Mouse (Mus musculus) forebrain, embryonic 11.5 days (tissue): Measurements from ENCODE around the gene Ubxn2a. TPM values are rescaled to one million over a fixed set of nuclear protein-coding genes. Genes with fewer than 3 reads are reported as not detected.

Experiments
- ATAC-seq: fragments of 200-750 bp; cut with Nextera tagmentation; replicated peaks from 2 replicates; pipeline ENCODE4 v1.8.0; 2017; ENCODE audit warnings: moderate TSS enrichment; ENCODE audit not compliant: low FRiP score
- DNase-seq: peaks from one replicate; pipeline ENCODE4 v3.0.0-alpha.2; 2017; ENCODE audit warnings: low spot score
- H3K27ac ChIP-seq: fragments of 300-500 bp; sonication (generic); 2 replicates; pipeline ENCODE4 v1.5.1; 2014; ENCODE audit warnings: low read depth, low read length
- H3K27me3 ChIP-seq: fragments of 300-500 bp; sonication (generic); 2 replicates; pipeline ENCODE4 v1.6.1; 2014; ENCODE audit warnings: mild to moderate bottlenecking, low read length, mixed read lengths; ENCODE audit not compliant: control insufficient read depth, insufficient read depth
- H3K36me3 ChIP-seq: fragments of 300-500 bp; sonication (generic); 2 replicates; pipeline ENCODE4 v1.6.1; 2014; ENCODE audit warnings: mild to moderate bottlenecking, low read length, moderate library complexity, mixed read lengths; ENCODE audit not compliant: control insufficient read depth, insufficient read depth
- H3K4me1 ChIP-seq: fragments of 300-500 bp; sonication (generic); replicated peaks from 2 replicates; pipeline ENCODE4 v1.6.1; 2014; ENCODE audit warnings: low read length, mixed read lengths; ENCODE audit not compliant: control insufficient read depth, insufficient read depth
- H3K4me2 ChIP-seq: fragments of 300-500 bp; sonication (generic); 2 replicates; pipeline ENCODE4 v1.6.1; 2014; ENCODE audit warnings: low read depth, mild to moderate bottlenecking, low read length, moderate library complexity, mixed read lengths; ENCODE audit not compliant: severe bottlenecking
- H3K4me3 ChIP-seq: fragments of 300-500 bp; sonication (generic); 2 replicates; pipeline ENCODE4 v1.5.1; 2014; ENCODE audit warnings: low read depth, low read length
- H3K9ac ChIP-seq: fragments of 300-500 bp; sonication (generic); 2 replicates; pipeline ENCODE4 v1.6.1; 2014; ENCODE audit warnings: low read length
- H3K9me3 ChIP-seq: fragments of 300-500 bp; sonication (generic); 2 replicates; pipeline ENCODE4 v1.6.1; 2016; ENCODE audit warnings: low read length, mixed read lengths; ENCODE audit not compliant: control insufficient read depth
- WGBS: fragments of 180-500 bp; shearing (Covaris S2); extraction: QIAGEN DNeasy Blood & Tissue Kit; methylation state at CpG from one replicate; pipeline ENCODE4 v1.1.7; 2014; 5-methylcytosine and 5-hydroxymethylcytosine counted together
- polyA plus RNA-seq: library from polyadenylated mRNA; unstranded; fragments of >200 nt; fragmentation: Nextera tagmentation; extraction: Ambion mirVana; gene quantifications from 2 replicates; pipeline ENCODE4 v1.2.1, GENCODE M21; 2014

Ubxn2a gene
- polyA plus RNA-seq, 1 experiment from 2014 or later = 34.7 TPM

- Histone ChIP-seq H3K9me3 (no peaks in the 10 kb centered on the region), H3K27me3 (no peaks in the 10 kb centered on the region), H3K36me3 (no peaks in the 10 kb centered on the region), H3K4me1 (no peaks in the 10 kb centered on the region), H3K4me2 (no peak overlapping the region), H3K27ac (no peak overlapping the region), H3K9ac (no peak overlapping the region), H3K4me3 (no peak overlapping the region)
- 85% methylated on average over 4 of the region's 4 CpGs for WGBS
- DNase-seq (no peak), ATAC-seq (no peak)
Observed at GRCm38 (mm10) chr12:4862672-4863071, 44.8 kb downstream of the Ubxn2a start.

- no peaks in the 10 kb centered on the region for H3K9me3 ChIP-seq
- H3K36me3 ChIP-seq = no peaks in the 10 kb centered on the region; the same call in 1 of the 2 replicates
- no peak for ATAC-seq
- no peak overlapping the region for H3K4me2 ChIP-seq
- no peak overlapping the region for H3K9ac ChIP-seq
- H3K4me3 ChIP-seq = no peak overlapping the region
- H3K27ac ChIP-seq = no peak overlapping the region
- H3K4me1 ChIP-seq = no peaks in the 10 kb centered on the region
- H3K27me3 ChIP-seq = no peaks in the 10 kb centered on the region
- WGBS = 70% methylated on average over 11 of the region's 11 CpGs
- peak; percentile 33 for DNase-seq
Observed at GRCm38 (mm10) chr12:4859241-4859914, 48.1 kb downstream of the Ubxn2a start.

- H3K4me1 ChIP-seq = no peaks in the 10 kb centered on the region
- H3K9ac ChIP-seq = no peak overlapping the region
- DNase-seq (peak; percentile 33), ATAC-seq (no peak)
- no peaks in the 10 kb centered on the region; the same call in none of the 2 replicates for H3K36me3 ChIP-seq
- H3K27ac ChIP-seq = no peak overlapping the region
- 96% methylated on average over 2 of the region's 2 CpGs for WGBS
- no peaks in the 10 kb centered on the region for H3K27me3 ChIP-seq
- no peaks in the 10 kb centered on the region for H3K9me3 ChIP-seq
- no peak overlapping the region for H3K4me2 ChIP-seq
- H3K4me3 ChIP-seq = no peak overlapping the region
Observed at GRCm38 (mm10) chr12:4856834-4857233, 50.7 kb downstream of the Ubxn2a start.

- Histone ChIP-seq H3K4me2 (no peak overlapping the region), H3K27ac (no peak overlapping the region), H3K9me3 (no peaks in the 10 kb centered on the region), H3K9ac (no peak overlapping the region), H3K36me3 (no peaks in the 10 kb centered on the region; the same call in none of the 2 replicates), H3K27me3 (no peaks in the 10 kb centered on the region), H3K4me1 (no peaks in the 10 kb centered on the region), H3K4me3 (no peak overlapping the region)
- DNase-seq (peak; percentile 50), ATAC-seq (no peak)
- WGBS = 94% methylated on average over 5 of the region's 5 CpGs
Observed at GRCm38 (mm10) chr12:4856160-4856559, 51.3 kb downstream of the Ubxn2a start.

- Histone ChIP-seq H3K4me2 (peak overlapping the region; percentile 52), H3K27ac (no peak overlapping the region), H3K4me1 (peaks cover 11% of the 10 kb centered on the region; the same call in 1 of the 2 replicates), H3K9ac (peak overlapping the region; percentile 69), H3K4me3 (peak overlapping the region; percentile 63), H3K36me3 (no peaks in the 10 kb centered on the region), H3K9me3 (no peaks in the 10 kb centered on the region), H3K27me3 (0 out of 2 replicates have a peak, but pooled peaks cover 2% of the 10 kb centered on the region)
- DNase-seq (peak; percentile 76), ATAC-seq (peak; percentile 51)
- under 1% methylated on average over 12 of the region's 12 CpGs for WGBS
Observed at GRCm38 (mm10) chr12:4843741-4844140, 63.8 kb downstream of the Ubxn2a start.

- under 1% methylated on average over 30 of the region's 30 CpGs for WGBS
- Histone ChIP-seq H3K4me2 (peak within 1 kb of the TSS; percentile 52), H3K36me3 (no peaks in the 10 kb centered on the region), H3K4me3 (peak within 1 kb of the TSS; percentile 63), H3K9me3 (no peaks in the 10 kb centered on the region), H3K4me1 (peaks cover 11% of the 10 kb centered on the region; the same call in 1 of the 2 replicates), H3K27ac (no peak within 1 kb of the TSS), H3K9ac (peak within 1 kb of the TSS; percentile 69), H3K27me3 (0 out of 2 replicates have a peak, but pooled peaks cover 2% of the 10 kb centered on the region)
- ATAC-seq (peak; percentile 94), DNase-seq (peak; percentile 92)
Observed at GRCm38 (mm10) chr12:4842890-4843597, 64.5 kb downstream of the Ubxn2a start, which contains the start of gene Wdcp. Gene Wdcp (plus strand): TSS chr12:4843303.

- Histone ChIP-seq H3K27ac (no peak overlapping the region), H3K4me1 (peaks cover 11% of the 10 kb centered on the region; the same call in 1 of the 2 replicates), H3K9me3 (no peaks in the 10 kb centered on the region), H3K9ac (no peak overlapping the region), H3K27me3 (0 out of 2 replicates have a peak, but pooled peaks cover 2% of the 10 kb centered on the region), H3K36me3 (no peaks in the 10 kb centered on the region), H3K4me3 (no peak overlapping the region), H3K4me2 (no peak overlapping the region)
- WGBS = 86% methylated on average over 8 of the region's 8 CpGs
- DNase-seq = no peak
- ATAC-seq = no peak
Observed at GRCm38 (mm10) chr12:4842456-4842855, 65.0 kb downstream of the Ubxn2a start.

GRCm38 (mm10) chr12:4841392-4841887, 66.1 kb downstream of the Ubxn2a start, which contains the start of gene Fkbp1b:
Gene Fkbp1b (minus strand): TSS chr12:4841591.
- WGBS = 0% methylated on average over 36 of the region's 37 CpGs
- peak within 1 kb of the TSS; percentile 70 for H3K9ac ChIP-seq
- peak within 1 kb of the TSS; percentile 73 for H3K4me3 ChIP-seq
- ATAC-seq = peak; percentile 77
- H3K4me1 ChIP-seq = peaks cover 11% of the 10 kb centered on the region; the same call in 1 of the 2 replicates
- no peak within 1 kb of the TSS for H3K27ac ChIP-seq
- H3K27me3 ChIP-seq = 0 out of 2 replicates have a peak, but pooled peaks cover 2% of the 10 kb centered on the region
- no peaks in the 10 kb centered on the region for H3K9me3 ChIP-seq
- H3K4me2 ChIP-seq = peak within 1 kb of the TSS; percentile 92
- no peaks in the 10 kb centered on the region for H3K36me3 ChIP-seq
- DNase-seq = peak; percentile 85
